Mouse (Mus musculus) kidney, postnatal 14 days (tissue): ENCODE results near the gene Txndc8.

Source experiments
- DNase-seq: peaks from one replicate; pipeline ENCODE4 v3.0.0; 2022; ENCODE audit warnings: mixed read lengths

Txndc8 gene

GRCm38 (mm10) chr4:57956029-57956960 is 52.6 kb downstream of the Txndc8 start, which contains the start of gene Txn1:
TSS of gene Txn1 (minus strand) at chr4:57956411.
- DNase-seq: peak; percentile 99

GRCm38 (mm10) chr4:57955544-57955958 is 53.4 kb downstream of the Txndc8 start:
- peak; percentile 80 for DNase-seq

GRCm38 (mm10) chr4:57954991-57955390 is 53.9 kb downstream of the Txndc8 start:
- DNase-seq: no peak

- DNase-seq: no peak
These were observed 54.3 kb downstream of the Txndc8 start for GRCm38 (mm10) chr4:57954580-57954979.

GRCm38 (mm10) chr4:57953796-57954195 is 55.1 kb downstream of the Txndc8 start:
- DNase-seq: no peak

GRCm38 (mm10) chr4:57952891-57953290 is 56.0 kb downstream of the Txndc8 start:
- DNase-seq: no peak

- no peak for DNase-seq
These were observed 56.5 kb downstream of the Txndc8 start for GRCm38 (mm10) chr4:57952416-57952815.

GRCm38 (mm10) chr4:57949866-57950265 is 59.1 kb downstream of the Txndc8 start:
- peak; percentile 66 for DNase-seq

GRCm38 (mm10) chr4:57947476-57947875 is 61.4 kb downstream of the Txndc8 start:
- no peak for DNase-seq

- DNase-seq: no peak
These were observed 61.9 kb downstream of the Txndc8 start for GRCm38 (mm10) chr4:57947036-57947435.

- DNase-seq: no peak
These were observed 66.0 kb downstream of the Txndc8 start for GRCm38 (mm10) chr4:57942892-57943291.

GRCm38 (mm10) chr4:57940631-57941030 is 68.3 kb downstream of the Txndc8 start:
- no peak for DNase-seq

GRCm38 (mm10) chr4:57937292-57937691 is 71.6 kb downstream of the Txndc8 start:
- DNase-seq: no peak

GRCm38 (mm10) chr4:57934181-57934580 is 74.7 kb downstream of the Txndc8 start:
- no peak for DNase-seq
